Mouse (Mus musculus): Measurements from ENCODE around the gene Herc4. TPM values are rescaled to one million over a fixed set of nuclear protein-coding genes. Genes with fewer than 3 reads are reported as not detected.

The Herc4 gene
- polyA plus RNA-seq, 1 experiment from 2014 or later = 49.6 TPM

GRCm38 (mm10) chr10:63236663-63237062 lies 6.9 kb upstream of the Herc4 start:
- Histone ChIP-seq H3K27me3 (no peaks in the 10 kb centered on the region), H3K9me3 (no peaks in the 10 kb centered on the region), H3K4me3 (replicated peaks) (no peak overlapping the region), H3K36me3 (replicated peaks) (no peaks in the 10 kb centered on the region), H3K4me2 (no peak overlapping the region), H3K9ac (no peak overlapping the region), H3K27ac (no peak overlapping the region), H3K4me1 (0 out of 2 replicates have a peak, but pooled peaks cover under 1% of the 10 kb centered on the region)
- WGBS = 91% methylated on average over 6 of the region's 6 CpGs
- ATAC-seq (ENCODE audit: low FRiP score) = no peak

GRCm38 (mm10) chr10:63237206-63237605 lies 6.4 kb upstream of the Herc4 start:
- H3K9me3 ChIP-seq = no peaks in the 10 kb centered on the region
- H3K9ac ChIP-seq = no peak overlapping the region
- ATAC-seq (ENCODE audit: low FRiP score) = no peak
- no peak overlapping the region for H3K4me3 ChIP-seq (replicated peaks)
- no peaks in the 10 kb centered on the region for H3K36me3 ChIP-seq (replicated peaks)
- H3K27me3 ChIP-seq = no peaks in the 10 kb centered on the region
- H3K4me2 ChIP-seq = no peak overlapping the region
- H3K4me1 ChIP-seq = 0 out of 2 replicates have a peak, but pooled peaks cover 4% of the 10 kb centered on the region
- H3K27ac ChIP-seq = no peak overlapping the region
- WGBS = 50% methylated on average over 2 of the region's 2 CpGs

- Histone ChIP-seq H3K4me1 (peaks cover 11% of the 10 kb centered on the region), H3K36me3 (replicated peaks) (no peaks in the 10 kb centered on the region), H3K9ac (no peak overlapping the region), H3K4me2 (no peak overlapping the region), H3K27me3 (no peaks in the 10 kb centered on the region), H3K9me3 (no peaks in the 10 kb centered on the region), H3K4me3 (replicated peaks) (no peak overlapping the region), H3K27ac (no peak overlapping the region)
- 79% methylated on average over 4 of the region's 4 CpGs for WGBS
- ATAC-seq (ENCODE audit: low FRiP score) = no peak
Observed at GRCm38 (mm10) chr10:63238090-63238489, 5.5 kb upstream of the Herc4 start.

GRCm38 (mm10) chr10:63239848-63240247 lies 3.8 kb upstream of the Herc4 start:
- Histone ChIP-seq H3K9ac (no peak overlapping the region), H3K4me2 (no peak overlapping the region), H3K27me3 (no peaks in the 10 kb centered on the region), H3K36me3 (replicated peaks) (no peaks in the 10 kb centered on the region), H3K9me3 (no peaks in the 10 kb centered on the region), H3K27ac (no peak overlapping the region), H3K4me3 (replicated peaks) (no peak overlapping the region), H3K4me1 (peaks cover 15% of the 10 kb centered on the region)
- 79% methylated on average over 2 of the region's 2 CpGs for WGBS
- ATAC-seq (ENCODE audit: low FRiP score) = no peak

GRCm38 (mm10) chr10:63240868-63241271 lies 2.7 kb upstream of the Herc4 start:
- H3K36me3 ChIP-seq (replicated peaks) = peaks cover 4% of the 10 kb centered on the region
- no peak for ATAC-seq (ENCODE audit: low FRiP score)
- H3K4me1 ChIP-seq = peaks cover 23% of the 10 kb centered on the region
- H3K4me3 ChIP-seq (replicated peaks) = no peak overlapping the region
- 81% methylated on average over 2 of the region's 2 CpGs for WGBS
- no peak overlapping the region for H3K27ac ChIP-seq
- H3K9ac ChIP-seq = no peak overlapping the region
- no peaks in the 10 kb centered on the region for H3K9me3 ChIP-seq
- no peaks in the 10 kb centered on the region for H3K27me3 ChIP-seq
- no peak overlapping the region for H3K4me2 ChIP-seq

GRCm38 (mm10) chr10:63242798-63243435 lies 693 bp upstream of the Herc4 start:
- ATAC-seq (ENCODE audit: low FRiP score) = no peak

GRCm38 (mm10) chr10:63244055-63244671 lies 553 bp downstream of the Herc4 start:
- H3K27me3 ChIP-seq = no peaks in the 10 kb centered on the region
- peaks cover 25% of the 10 kb centered on the region for H3K4me1 ChIP-seq
- ATAC-seq (ENCODE audit: low FRiP score) = peak; percentile 81
- H3K4me2 ChIP-seq = peak overlapping the region; percentile 62
- H3K36me3 ChIP-seq (replicated peaks) = peaks cover 4% of the 10 kb centered on the region
- peak overlapping the region; percentile 98 for H3K27ac ChIP-seq
- peak overlapping the region; percentile 91 for H3K4me3 ChIP-seq (replicated peaks)
- whole genome bisulfite sequencing = under 1% methylated on average over 41 of the region's 41 CpGs
- no peaks in the 10 kb centered on the region for H3K9me3 ChIP-seq
- peak overlapping the region; percentile 90 for H3K9ac ChIP-seq

More at GRCm38 (mm10) chr10:63242798-63243435, 693 bp upstream of the Herc4 start:
- 32% methylated on average over 12 of the region's 12 CpGs for WGBS
- no peaks in the 10 kb centered on the region for H3K9me3 ChIP-seq
- H3K4me2 ChIP-seq = peak overlapping the region; percentile 61
- no peaks in the 10 kb centered on the region for H3K27me3 ChIP-seq
- H3K4me1 ChIP-seq = peaks cover 25% of the 10 kb centered on the region
- H3K4me3 ChIP-seq (replicated peaks) = peak overlapping the region; percentile 91
- H3K27ac ChIP-seq = no peak overlapping the region
- peak overlapping the region; percentile 50; the same call in 1 of the 2 replicates for H3K9ac ChIP-seq
- H3K36me3 ChIP-seq (replicated peaks) = peaks cover 4% of the 10 kb centered on the region

GRCm38 (mm10) chr10:63244746-63245145 lies 1.1 kb downstream of the Herc4 start:
- H3K27me3 ChIP-seq = no peaks in the 10 kb centered on the region
- H3K27ac ChIP-seq = no peak overlapping the region
- peak overlapping the region; percentile 90; the same call in 1 of the 2 replicates for H3K9ac ChIP-seq
- peaks cover 6% of the 10 kb centered on the region for H3K36me3 ChIP-seq (replicated peaks)
- peaks cover 25% of the 10 kb centered on the region for H3K4me1 ChIP-seq
- no peaks in the 10 kb centered on the region for H3K9me3 ChIP-seq
- WGBS = 15% methylated on average over 5 of the region's 5 CpGs
- ATAC-seq (ENCODE audit: low FRiP score) = no peak
- H3K4me3 ChIP-seq (replicated peaks) = peak overlapping the region; percentile 91
- H3K4me2 ChIP-seq = peak overlapping the region; percentile 62

GRCm38 (mm10) chr10:63245846-63246245 lies 2.2 kb downstream of the Herc4 start:
- no peak for ATAC-seq (ENCODE audit: low FRiP score)
- no peaks in the 10 kb centered on the region for H3K27me3 ChIP-seq
- WGBS = 91% methylated on average over 3 of the region's 3 CpGs
- H3K4me3 ChIP-seq (replicated peaks) = no peak overlapping the region
- H3K9ac ChIP-seq = no peak overlapping the region
- H3K36me3 ChIP-seq (replicated peaks) = peaks cover 16% of the 10 kb centered on the region
- H3K9me3 ChIP-seq = no peaks in the 10 kb centered on the region
- peaks cover 25% of the 10 kb centered on the region for H3K4me1 ChIP-seq
- no peak overlapping the region for H3K4me2 ChIP-seq
- no peak overlapping the region for H3K27ac ChIP-seq

- Histone ChIP-seq H3K9me3 (no peaks in the 10 kb centered on the region), H3K27me3 (no peaks in the 10 kb centered on the region), H3K4me2 (no peak overlapping the region), H3K4me1 (peaks cover 21% of the 10 kb centered on the region), H3K4me3 (replicated peaks) (no peak overlapping the region), H3K9ac (no peak overlapping the region), H3K27ac (no peak overlapping the region), H3K36me3 (replicated peaks) (peaks cover 20% of the 10 kb centered on the region)
- 88% methylated on average over 7 of the region's 7 CpGs for WGBS
- no peak for ATAC-seq (ENCODE audit: low FRiP score)
Observed at GRCm38 (mm10) chr10:63247457-63247856, 3.8 kb downstream of the Herc4 start.

GRCm38 (mm10) chr10:63248421-63248820 lies 4.8 kb downstream of the Herc4 start:
- ATAC-seq (ENCODE audit: low FRiP score) = no peak
- Histone ChIP-seq H3K4me2 (no peak overlapping the region), H3K27ac (no peak overlapping the region), H3K9ac (no peak overlapping the region), H3K9me3 (no peaks in the 10 kb centered on the region), H3K36me3 (replicated peaks) (peaks cover 27% of the 10 kb centered on the region), H3K4me3 (replicated peaks) (no peak overlapping the region), H3K27me3 (no peaks in the 10 kb centered on the region), H3K4me1 (peaks cover 14% of the 10 kb centered on the region)
- 92% methylated on average over 6 of the region's 6 CpGs for WGBS

- H3K27me3 ChIP-seq = no peaks in the 10 kb centered on the region
- H3K36me3 ChIP-seq (replicated peaks) = peaks cover 4% of the 10 kb centered on the region
- no peak overlapping the region for H3K4me3 ChIP-seq (replicated peaks)
- no peak for ATAC-seq (ENCODE audit: low FRiP score)
- H3K9ac ChIP-seq = no peak overlapping the region
- H3K27ac ChIP-seq = no peak overlapping the region
- H3K4me2 ChIP-seq = no peak overlapping the region
- WGBS = 76% methylated on average over 3 of the region's 3 CpGs
- no peaks in the 10 kb centered on the region for H3K9me3 ChIP-seq
- no peaks in the 10 kb centered on the region for H3K4me1 ChIP-seq
Observed at GRCm38 (mm10) chr10:63258696-63259095, 15.1 kb downstream of the Herc4 start.

GRCm38 (mm10) chr10:63259340-63259739 lies 15.7 kb downstream of the Herc4 start:
- WGBS = 91% methylated on average over 3 of the region's 3 CpGs
- Histone ChIP-seq H3K27me3 (no peaks in the 10 kb centered on the region), H3K4me3 (replicated peaks) (no peak overlapping the region), H3K4me1 (no peaks in the 10 kb centered on the region), H3K4me2 (no peak overlapping the region), H3K27ac (no peak overlapping the region), H3K9ac (no peak overlapping the region), H3K36me3 (replicated peaks) (peaks cover 7% of the 10 kb centered on the region), H3K9me3 (no peaks in the 10 kb centered on the region)
- ATAC-seq (ENCODE audit: low FRiP score) = no peak
